Mouse (Mus musculus): ENCODE data around the gene Gm14569. TPM values are rescaled to one million over a fixed set of nuclear protein-coding genes. Genes with fewer than 3 reads are reported as not detected.

Gm14569 gene
- total RNA-seq (2014; rRNA removed; ENCODE audit: low replicate concordance) = not detected in 2 replicates
- not detected in 2 replicates for polyA plus RNA-seq (2015; fragmentation: Nextera tagmentation; extraction: Ambion mirVana)

GRCm38 (mm10) chrX:36491730-36492129, at the start of gene Gm14569:
Gm14569 (minus strand) TSS chrX:36491830.
- Histone ChIP-seq H3K27ac (ENCODE audit: low read depth) (no peak within 1 kb of the TSS), H3K27me3 (ENCODE audit: control insufficient read depth, insufficient read depth, low read length) (no peaks in the 10 kb centered on the region), H3K4me3 (ENCODE audit: low read depth, low read length) (no peak within 1 kb of the TSS), H3K4me1 (ENCODE audit: control insufficient read depth, insufficient read depth) (no peaks in the 10 kb centered on the region), H3K4me2 (ENCODE audit: low read depth, low read length) (no peak within 1 kb of the TSS), H3K9ac (replicated peaks; ENCODE audit: low read depth, low read length) (no peak within 1 kb of the TSS), H3K36me3 (replicated peaks; ENCODE audit: control insufficient read depth, insufficient read depth, low read length) (no peaks in the 10 kb centered on the region), H3K9me3 (replicated peaks; ENCODE audit: control insufficient read depth, low read length) (no peaks in the 10 kb centered on the region)
- WGBS = 91% methylated on average over 4 of the region's 4 CpGs
- TF ChIP-seq CTCF (IDR thresholded peaks at IDR 0.05; ENCODE audit: low read depth) = no peak
- no peak for TF ChIP-seq EP300 (IDR thresholded peaks at IDR 0.05; ENCODE audit: low read depth)
- ATAC-seq (ENCODE audit: insufficient read depth, low read depth) = no peak
- no peak for DNase-seq (ENCODE audit: low spot score)

- ATAC-seq (ENCODE audit: insufficient read depth, low read depth) = no peak; the same call in 1 of the 2 replicates
- Histone ChIP-seq H3K9me3 (replicated peaks; ENCODE audit: control insufficient read depth, low read length) (no peaks in the 10 kb centered on the region), H3K4me3 (ENCODE audit: low read depth, low read length) (no peak overlapping the region), H3K4me2 (ENCODE audit: low read depth, low read length) (no peak overlapping the region), H3K9ac (replicated peaks; ENCODE audit: low read depth, low read length) (no peak overlapping the region), H3K27ac (ENCODE audit: low read depth) (no peak overlapping the region), H3K27me3 (ENCODE audit: control insufficient read depth, insufficient read depth, low read length) (no peaks in the 10 kb centered on the region), H3K4me1 (ENCODE audit: control insufficient read depth, insufficient read depth) (no peaks in the 10 kb centered on the region), H3K36me3 (replicated peaks; ENCODE audit: control insufficient read depth, insufficient read depth, low read length) (no peaks in the 10 kb centered on the region)
- peak; percentile 65 for TF ChIP-seq CTCF (IDR thresholded peaks at IDR 0.05; ENCODE audit: low read depth)
- TF ChIP-seq EP300 (IDR thresholded peaks at IDR 0.05; ENCODE audit: low read depth) = no peak
- WGBS = 6% methylated on average over 4 of the region's 4 CpGs
- DNase-seq (ENCODE audit: low spot score) = peak; percentile 26
Observed at GRCm38 (mm10) chrX:36534514-36534913, 42.9 kb upstream of the Gm14569 start.

- TF ChIP-seq CTCF (IDR thresholded peaks at IDR 0.05; ENCODE audit: low read depth) (no peak), EP300 (IDR thresholded peaks at IDR 0.05; ENCODE audit: low read depth) (no peak)
Observed at GRCm38 (mm10) chrX:36533744-36534143, 42.1 kb upstream of the Gm14569 start.

GRCm38 (mm10) chrX:36530251-36530650, 38.6 kb upstream of the Gm14569 start:
- Histone ChIP-seq H3K9ac (replicated peaks; ENCODE audit: low read depth, low read length) (no peak overlapping the region), H3K9me3 (replicated peaks; ENCODE audit: control insufficient read depth, low read length) (no peaks in the 10 kb centered on the region), H3K4me1 (ENCODE audit: control insufficient read depth, insufficient read depth) (no peaks in the 10 kb centered on the region), H3K27me3 (ENCODE audit: control insufficient read depth, insufficient read depth, low read length) (no peaks in the 10 kb centered on the region), H3K27ac (ENCODE audit: low read depth) (no peak overlapping the region), H3K4me2 (ENCODE audit: low read depth, low read length) (no peak overlapping the region), H3K4me3 (ENCODE audit: low read depth, low read length) (no peak overlapping the region), H3K36me3 (replicated peaks; ENCODE audit: control insufficient read depth, insufficient read depth, low read length) (no peaks in the 10 kb centered on the region)
- TF ChIP-seq EP300 (IDR thresholded peaks at IDR 0.05; ENCODE audit: low read depth) (no peak), CTCF (IDR thresholded peaks at IDR 0.05; ENCODE audit: low read depth) (no peak)
- DNase-seq (ENCODE audit: low spot score) = no peak
- ATAC-seq (ENCODE audit: insufficient read depth, low read depth) = no peak
- WGBS = 41% methylated on average over 5 of the region's 5 CpGs

More at GRCm38 (mm10) chrX:36533744-36534143, 42.1 kb upstream of the Gm14569 start:
- WGBS = 65% methylated on average over 4 of the region's 4 CpGs
- H3K4me2 ChIP-seq (ENCODE audit: low read depth, low read length) = no peak overlapping the region
- H3K9ac ChIP-seq (replicated peaks; ENCODE audit: low read depth, low read length) = no peak overlapping the region
- H3K36me3 ChIP-seq (replicated peaks; ENCODE audit: control insufficient read depth, insufficient read depth, low read length) = no peaks in the 10 kb centered on the region
- no peaks in the 10 kb centered on the region for H3K9me3 ChIP-seq (replicated peaks; ENCODE audit: control insufficient read depth, low read length)
- no peak for ATAC-seq (ENCODE audit: insufficient read depth, low read depth)
- DNase-seq (ENCODE audit: low spot score) = no peak
- no peaks in the 10 kb centered on the region for H3K27me3 ChIP-seq (ENCODE audit: control insufficient read depth, insufficient read depth, low read length)
- H3K4me3 ChIP-seq (ENCODE audit: low read depth, low read length) = no peak overlapping the region
- no peaks in the 10 kb centered on the region for H3K4me1 ChIP-seq (ENCODE audit: control insufficient read depth, insufficient read depth)
- no peak overlapping the region for H3K27ac ChIP-seq (ENCODE audit: low read depth)

- Histone ChIP-seq H3K4me3 (ENCODE audit: low read depth, low read length) (no peak overlapping the region), H3K36me3 (replicated peaks; ENCODE audit: control insufficient read depth, insufficient read depth, low read length) (no peaks in the 10 kb centered on the region), H3K4me2 (ENCODE audit: low read depth, low read length) (no peak overlapping the region), H3K9ac (replicated peaks; ENCODE audit: low read depth, low read length) (no peak overlapping the region), H3K27ac (ENCODE audit: low read depth) (no peak overlapping the region), H3K4me1 (ENCODE audit: control insufficient read depth, insufficient read depth) (no peaks in the 10 kb centered on the region), H3K9me3 (replicated peaks; ENCODE audit: control insufficient read depth, low read length) (no peaks in the 10 kb centered on the region), H3K27me3 (ENCODE audit: control insufficient read depth, insufficient read depth, low read length) (no peaks in the 10 kb centered on the region)
- ATAC-seq (ENCODE audit: insufficient read depth, low read depth) (no peak), DNase-seq (ENCODE audit: low spot score) (no peak)
- WGBS = 61% methylated on average over 5 of the region's 5 CpGs
- no peak for TF ChIP-seq CTCF (IDR thresholded peaks at IDR 0.05; ENCODE audit: low read depth)
- no peak for TF ChIP-seq EP300 (IDR thresholded peaks at IDR 0.05; ENCODE audit: low read depth)
Observed at GRCm38 (mm10) chrX:36523729-36524128, 32.1 kb upstream of the Gm14569 start.

GRCm38 (mm10) chrX:36513726-36514125, 22.1 kb upstream of the Gm14569 start:
- DNase-seq (ENCODE audit: low spot score) (no peak), ATAC-seq (ENCODE audit: insufficient read depth, low read depth) (no peak)
- Histone ChIP-seq H3K4me3 (ENCODE audit: low read depth, low read length) (no peak overlapping the region), H3K4me1 (ENCODE audit: control insufficient read depth, insufficient read depth) (no peaks in the 10 kb centered on the region), H3K36me3 (replicated peaks; ENCODE audit: control insufficient read depth, insufficient read depth, low read length) (no peaks in the 10 kb centered on the region), H3K9me3 (replicated peaks; ENCODE audit: control insufficient read depth, low read length) (no peaks in the 10 kb centered on the region), H3K27ac (ENCODE audit: low read depth) (no peak overlapping the region), H3K4me2 (ENCODE audit: low read depth, low read length) (no peak overlapping the region), H3K9ac (replicated peaks; ENCODE audit: low read depth, low read length) (no peak overlapping the region), H3K27me3 (ENCODE audit: control insufficient read depth, insufficient read depth, low read length) (no peaks in the 10 kb centered on the region)
- WGBS = 46% methylated on average over 8 of the region's 8 CpGs
- no peak for TF ChIP-seq CTCF (IDR thresholded peaks at IDR 0.05; ENCODE audit: low read depth)
- no peak for TF ChIP-seq EP300 (IDR thresholded peaks at IDR 0.05; ENCODE audit: low read depth)

All from heart, postnatal 0 days (tissue).